Mouse (Mus musculus) megakaryocyte, embryonic 14.5 days (primary cell): ENCODE data around the gene Sorbs1.

ENCODE experiments used
- FLI1 ChIP-seq: IDR thresholded peaks from 2 replicates; pipeline ENCODE4 v1.6.1; 2012; ENCODE audit warnings: low read length, inconsistent platforms, mixed read lengths
- GATA1 ChIP-seq: IDR thresholded peaks from 3 replicates; pipeline ENCODE4 v1.6.1; 2012; ENCODE audit warnings: mixed read lengths, low read length, inconsistent platforms, borderline replicate concordance

DNA sequence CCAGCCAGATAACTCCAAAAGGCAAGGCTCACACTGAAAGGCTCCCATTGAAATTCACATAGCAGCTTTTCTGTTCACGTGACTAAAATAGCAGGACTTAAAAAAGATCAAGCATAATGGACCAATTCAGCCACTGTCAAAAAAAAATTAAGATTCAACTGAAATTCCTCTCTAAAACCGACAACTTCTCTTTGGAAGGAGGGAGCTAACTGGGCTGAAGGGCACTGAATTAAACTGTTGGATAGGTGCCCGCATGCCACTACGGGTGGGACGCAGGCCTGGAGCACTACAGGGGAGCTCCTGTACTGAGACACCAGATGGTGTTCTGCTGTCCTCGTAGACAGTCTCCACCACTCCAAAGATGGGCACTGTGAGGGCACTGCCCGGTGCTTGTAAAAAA lies 165.4 kb downstream of the Sorbs1 start:
- TF ChIP-seq GATA1 (no peak), FLI1 (no peak)
